Mouse (Mus musculus) liver, postnatal 0 days (tissue): ENCODE measurements at regions not wholly inside any gene's neighbourhood (a gene's known extent, or its start where the extent isn't known, plus 50 kb on each side); places are given as distances from the start of the nearest gene placed in this dataset.

Source experiments
- CTCF ChIP-seq: sonication (generic); IDR thresholded peaks from 2 replicates; pipeline ENCODE4 v1.5.1; 2016; ENCODE audit warnings: antibody characterized with exemption, low read depth
- EP300 ChIP-seq: IDR thresholded peaks from 2 replicates; pipeline ENCODE4 v1.6.1; 2016; ENCODE audit warnings: antibody characterized with exemption, low read depth, mild to moderate bottlenecking

- TF ChIP-seq EP300 = 0 out of 2 replicates have a peak, but pooled peaks have one; percentile 28
- TF ChIP-seq CTCF = no peak
These were observed 52.9 kb upstream of the Zfp64 start for GRCm38 (mm10) chr2:169008333-169008732.
